Mouse (Mus musculus) left cerebral cortex, postnatal 25 days (tissue): ENCODE results near the gene Nlrp9c. TPM values are rescaled to one million over a fixed set of nuclear protein-coding genes. Genes with fewer than 3 reads are reported as not detected.
"Not testable (repeated sequence)": the region's sequence is repeated elsewhere in the genome, so short reads cannot be mapped to it uniquely, and the experiment has no call there.

ENCODE experiments used
- DNase-seq, 2 experiments: peaks; one replicate each; pipeline ENCODE4 v3.0.0; 2022; ENCODE audit warnings: low spot score in 2 of 2, mixed read lengths in 1 of 2
- intact Hi-C: fragments of 180-260 bp; cut with DNase I; formaldehyde crosslinking; loops from one replicate; pipeline ENCODE4 v1.15.1; 2025
- total RNA-seq, 2 experiments: library from RNA; stranded (reverse); gene quantifications; 2 replicates each; pipeline ENCODE4 v1.2.3; 2021

Gene Nlrp9c
- not detected for total RNA-seq

DNA sequence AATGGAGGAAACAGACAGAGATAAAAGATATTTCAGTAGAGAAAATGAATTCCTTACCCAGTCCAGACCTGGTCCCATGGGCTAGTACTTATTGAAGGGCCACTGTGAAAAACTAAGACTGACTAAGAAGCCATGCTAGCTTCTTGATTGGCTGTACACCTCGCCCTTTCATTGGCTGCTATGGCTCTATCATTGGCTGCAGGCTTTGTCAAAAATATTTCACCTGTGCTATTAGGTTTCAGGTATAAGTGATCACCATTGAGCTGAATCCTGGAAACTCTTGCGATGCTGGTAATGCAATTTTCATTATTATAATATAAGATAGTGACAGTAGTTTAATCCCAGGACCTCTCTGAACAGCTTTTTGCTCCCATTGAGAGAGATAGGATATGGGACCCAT lies at the start of gene Nlrp9c:
Gene Nlrp9c (minus strand): TSS at position 101 of the 400 bp plus-strand sequence.
- intact Hi-C loops, DNase-seq: not testable (repeated sequence)

DNA sequence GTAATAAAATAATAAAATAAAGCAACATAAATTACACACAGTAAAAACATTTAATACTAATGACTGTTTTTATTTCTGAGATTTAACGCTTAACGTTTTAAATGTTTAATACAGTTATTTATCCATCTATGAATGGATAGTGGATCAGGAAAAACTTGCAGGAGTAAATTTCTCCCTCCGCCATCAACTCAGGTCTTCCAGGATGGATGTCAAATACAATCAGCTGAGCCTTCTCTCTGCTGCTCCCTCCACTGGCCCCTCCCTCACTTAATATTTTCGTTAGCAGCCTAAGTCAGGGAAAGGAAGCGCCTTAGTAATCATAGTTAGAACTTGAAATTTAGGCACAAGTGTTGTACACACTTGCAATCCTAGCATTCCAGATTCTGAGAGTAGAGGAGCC lies 31.3 kb upstream of the Nlrp9c start, which contains the start of gene Nlrp4a:
Gene Nlrp4a (plus strand): TSS at position 301 of the 400 bp plus-strand sequence.
- DNase-seq, result no peak
- intact Hi-C loops, result no loop called here

DNA sequence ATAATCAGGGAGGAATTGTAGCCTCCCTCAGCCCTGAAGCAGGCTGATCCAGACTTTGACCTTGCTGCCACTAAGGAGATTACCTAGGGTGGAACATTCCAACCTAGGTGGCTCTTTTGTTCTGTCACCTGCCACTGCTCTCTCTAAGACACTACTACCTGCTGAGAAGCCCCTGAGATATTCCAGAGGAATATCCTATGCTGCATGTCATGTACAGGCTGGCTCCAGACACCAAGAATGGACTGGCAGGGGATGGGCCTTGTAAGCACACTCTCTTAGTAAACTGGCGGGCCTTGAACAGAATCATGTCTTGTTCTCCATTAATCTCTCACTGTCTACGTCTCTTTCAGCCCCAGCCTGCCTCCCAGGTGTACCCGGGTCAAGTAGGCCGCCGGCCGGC lies 11.7 kb downstream of the Nlrp9c start:
- intact Hi-C loops, DNase-seq: not testable (repeated sequence)

DNA sequence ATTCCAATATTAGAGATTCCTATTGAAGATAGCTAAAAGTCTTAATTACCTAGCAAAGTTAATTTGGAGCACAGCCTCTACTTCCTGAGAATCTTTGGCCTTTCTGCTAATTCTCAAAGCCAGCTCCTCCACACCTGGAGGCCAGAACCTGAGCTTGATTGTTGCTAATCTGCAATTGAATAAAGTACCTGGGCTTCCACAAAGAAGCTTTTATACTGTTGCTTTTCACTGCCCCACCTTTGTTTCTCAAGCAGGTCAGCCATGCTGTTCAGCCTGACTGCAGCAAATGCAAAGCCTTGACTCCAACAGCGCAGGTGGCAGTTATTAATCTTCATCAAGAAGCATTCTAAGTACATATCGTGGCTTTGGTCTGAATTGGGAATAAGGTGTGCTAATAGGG lies 12.4 kb downstream of the Nlrp9c start:
- intact Hi-C loops, DNase-seq: not testable (repeated sequence)

DNA sequence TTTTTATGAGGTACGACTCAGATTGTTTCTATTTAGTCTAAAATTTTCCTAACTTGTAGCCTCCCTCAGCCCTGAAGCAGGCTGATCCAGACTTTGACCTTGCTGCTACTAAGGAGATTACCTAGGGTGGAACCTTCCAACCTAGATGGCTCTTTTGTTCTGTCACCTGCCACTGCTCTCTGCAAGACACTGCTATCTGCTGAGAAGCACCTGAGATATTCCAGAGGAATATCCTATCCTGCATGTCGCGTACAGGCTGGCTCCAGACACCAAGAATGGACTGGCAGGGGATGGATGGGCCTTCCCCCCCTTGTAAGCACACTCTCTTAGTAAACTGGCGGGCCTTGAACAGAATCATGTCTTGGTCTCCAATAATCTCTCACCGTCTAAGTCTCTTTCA lies 16.8 kb downstream of the Nlrp9c start:
- intact Hi-C loops, DNase-seq: not testable (repeated sequence)

DNA sequence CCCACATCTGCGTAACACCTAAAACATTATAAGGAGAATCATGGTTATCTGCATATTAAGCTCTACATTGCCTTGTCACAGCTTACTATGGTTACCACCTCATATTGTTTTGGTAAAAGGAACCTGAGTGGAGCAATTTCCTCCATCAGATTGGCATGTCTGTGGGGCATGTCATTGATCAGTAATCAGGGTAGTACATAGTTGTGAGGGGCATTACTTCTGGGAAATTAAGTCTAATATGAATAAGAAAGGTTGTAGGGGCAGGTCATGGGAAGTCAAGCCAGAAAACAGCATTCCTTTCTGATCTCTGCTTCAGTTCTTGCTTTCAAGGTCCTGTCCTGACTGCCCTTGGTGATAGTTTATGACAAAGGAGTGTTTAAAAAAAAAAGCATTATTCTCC lies 22.7 kb downstream of the Nlrp9c start:
- intact Hi-C loops, result no loop called here
- no peak for DNase-seq

DNA sequence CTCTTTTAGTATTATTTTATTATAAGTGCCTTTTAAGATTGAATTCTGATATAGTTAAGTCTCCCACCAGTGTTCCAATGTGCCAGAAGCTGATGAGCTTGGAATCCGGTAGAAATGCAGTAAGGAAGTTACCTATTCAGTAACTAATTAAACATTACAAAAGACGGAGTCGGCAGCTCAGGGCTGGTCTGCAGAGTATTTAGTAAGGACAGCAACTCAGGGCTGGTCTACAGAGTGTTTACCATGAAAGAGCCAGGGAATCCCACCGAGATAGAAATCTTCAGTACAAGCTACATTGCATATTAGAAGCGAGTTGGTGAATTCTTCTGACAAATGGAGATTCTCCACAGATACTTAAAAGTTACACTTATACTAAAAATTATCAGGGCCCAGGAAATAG lies 30.3 kb downstream of the Nlrp9c start:
- intact Hi-C loops, DNase-seq: not testable (repeated sequence)

DNA sequence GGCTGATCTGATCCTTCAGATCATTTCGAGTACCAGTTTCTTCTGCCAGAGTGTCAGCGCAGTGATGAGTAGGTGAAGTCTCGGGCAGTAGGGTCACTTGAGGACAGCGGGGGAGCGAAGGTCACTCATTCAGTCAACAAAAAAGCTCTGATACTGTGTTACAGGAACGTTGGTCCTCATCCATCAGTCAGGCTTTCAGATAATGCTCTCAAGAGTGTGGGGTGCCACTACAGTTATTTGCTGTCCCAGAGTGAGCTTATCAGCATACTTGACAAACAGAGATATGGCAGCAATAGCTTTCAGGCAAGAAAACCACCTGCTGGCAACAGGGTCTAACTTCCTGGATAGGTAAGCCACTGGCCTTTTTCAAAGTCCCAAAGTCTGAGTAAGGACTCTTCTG lies 46.8 kb downstream of the Nlrp9c start:
- intact Hi-C loops, DNase-seq: not testable (repeated sequence)

DNA sequence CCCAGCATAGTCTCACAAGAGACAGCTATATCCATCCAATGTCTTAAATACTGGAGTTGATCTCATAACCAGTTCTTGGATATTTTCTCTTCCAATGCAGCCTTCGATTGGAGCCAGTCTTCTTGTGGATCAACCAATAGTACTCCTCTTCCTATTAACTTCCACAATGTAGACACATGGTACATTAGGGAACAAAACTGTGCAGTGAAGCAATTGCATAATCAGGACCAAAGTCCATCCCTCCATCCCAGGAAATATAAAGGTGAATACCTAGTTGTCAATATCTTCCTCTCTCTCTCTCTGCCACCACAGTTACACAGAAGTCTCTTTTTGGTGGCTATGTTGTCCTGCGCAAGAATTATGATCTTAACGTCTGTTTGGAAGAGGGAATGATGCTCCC lies 51.2 kb downstream of the Nlrp9c start:
- DNase-seq, intact Hi-C loops: not testable (repeated sequence)

DNA sequence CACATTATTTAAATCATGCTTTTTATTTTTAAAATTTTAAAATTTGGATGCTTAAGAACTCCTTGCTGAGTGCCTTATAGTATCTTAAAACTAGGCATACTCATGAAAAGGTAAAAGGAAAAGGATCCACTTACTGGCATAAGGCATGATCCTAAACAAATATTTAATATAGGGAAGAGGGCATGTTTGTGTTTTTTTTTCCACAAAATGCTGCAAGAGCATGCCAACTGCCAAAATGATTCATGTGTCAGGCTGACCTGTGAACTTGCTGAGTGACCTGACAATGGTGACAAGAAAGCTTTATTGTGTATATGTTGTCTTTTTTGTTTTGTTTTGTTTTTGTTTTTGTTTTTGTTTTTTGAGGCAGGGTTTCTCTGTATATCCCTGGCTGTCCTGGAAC lies 53.3 kb downstream of the Nlrp9c start:
- DNase-seq, intact Hi-C loops: not testable (repeated sequence)

DNA sequence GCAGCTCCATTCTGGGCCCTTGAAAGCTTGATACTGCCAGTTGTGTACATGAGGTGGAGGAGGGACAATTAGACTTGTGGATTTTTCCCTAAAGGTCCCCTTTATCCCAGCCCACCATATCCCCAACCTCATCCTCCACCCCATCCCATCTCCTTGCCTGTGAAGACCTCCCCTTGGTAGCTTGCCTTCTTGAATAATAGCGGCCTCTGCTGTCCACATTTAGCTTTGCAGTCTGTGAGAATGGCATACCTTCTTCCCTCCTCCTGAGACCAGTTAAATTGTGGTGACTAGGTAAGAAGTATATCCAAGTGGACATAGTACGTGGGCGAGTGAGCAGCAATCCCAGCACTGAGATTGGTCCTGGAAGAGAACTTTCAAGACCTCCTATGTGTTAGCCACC lies 83.1 kb downstream of the Nlrp9c start:
- DNase-seq, intact Hi-C loops: not testable (repeated sequence)

DNA sequence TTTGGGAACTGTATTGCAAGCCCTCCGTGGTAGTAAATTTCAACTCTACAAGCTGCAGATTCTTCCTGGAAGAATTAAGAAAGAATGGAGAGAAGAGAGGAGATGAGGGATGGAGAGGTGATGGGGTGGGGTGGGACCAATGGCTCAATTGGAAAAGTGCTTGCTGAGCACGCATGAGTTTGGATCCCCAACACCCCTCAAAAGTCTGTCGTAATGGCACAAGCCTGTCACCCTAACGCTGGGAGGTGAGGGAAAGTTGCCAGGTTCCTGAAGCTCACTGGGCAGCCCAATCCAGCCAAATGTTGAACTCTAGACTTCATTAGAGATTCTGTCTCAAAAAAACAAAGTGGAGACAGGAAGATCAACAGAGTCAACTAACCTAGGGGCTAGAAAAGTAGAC lies 87.7 kb downstream of the Nlrp9c start:
- DNase-seq, intact Hi-C loops: not testable (repeated sequence)

DNA sequence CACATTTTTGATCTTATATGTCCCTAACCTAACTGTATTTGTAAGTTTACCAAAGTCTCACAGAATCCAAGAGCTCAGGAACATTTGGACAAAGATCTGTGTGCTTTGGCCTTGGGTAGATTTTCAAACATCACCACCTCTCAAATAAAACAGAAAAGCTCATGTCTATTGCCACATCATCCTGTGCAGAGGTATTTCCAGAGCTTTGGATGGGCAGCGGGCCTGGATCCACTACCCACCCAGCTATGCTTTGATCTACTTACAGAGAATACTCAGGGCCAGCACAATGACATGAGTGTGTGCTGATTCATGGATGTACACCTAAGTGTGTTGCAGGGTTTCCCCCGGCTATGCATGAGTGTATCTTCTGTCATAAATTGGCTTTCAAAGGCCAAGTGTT lies 88.3 kb downstream of the Nlrp9c start:
- intact Hi-C loops, result not testable (repeated sequence)

DNA sequence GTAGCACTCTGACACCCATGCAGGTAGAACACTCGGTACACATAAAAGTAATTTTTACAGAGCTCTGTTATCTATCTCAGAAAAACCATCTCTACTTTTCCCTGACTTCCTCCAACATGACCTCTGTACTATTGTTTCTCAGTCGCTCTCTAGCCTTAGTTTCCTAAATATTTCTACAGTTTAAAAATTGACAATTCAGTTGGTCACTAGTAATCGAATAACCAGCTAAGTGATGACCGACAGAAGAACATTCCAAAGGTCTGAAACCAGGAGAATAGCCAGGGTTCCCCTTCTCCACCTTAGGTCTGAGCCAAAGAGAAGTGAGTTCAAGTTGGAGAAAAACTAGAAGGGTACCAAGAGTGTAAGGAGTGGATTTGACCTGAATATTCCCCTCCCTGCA lies 91.7 kb downstream of the Nlrp9c start:
- DNase-seq, intact Hi-C loops: not testable (repeated sequence)

More for the DNA sequence above, 88.3 kb downstream of the Nlrp9c start:
- not testable (repeated sequence) for DNase-seq

DNA sequence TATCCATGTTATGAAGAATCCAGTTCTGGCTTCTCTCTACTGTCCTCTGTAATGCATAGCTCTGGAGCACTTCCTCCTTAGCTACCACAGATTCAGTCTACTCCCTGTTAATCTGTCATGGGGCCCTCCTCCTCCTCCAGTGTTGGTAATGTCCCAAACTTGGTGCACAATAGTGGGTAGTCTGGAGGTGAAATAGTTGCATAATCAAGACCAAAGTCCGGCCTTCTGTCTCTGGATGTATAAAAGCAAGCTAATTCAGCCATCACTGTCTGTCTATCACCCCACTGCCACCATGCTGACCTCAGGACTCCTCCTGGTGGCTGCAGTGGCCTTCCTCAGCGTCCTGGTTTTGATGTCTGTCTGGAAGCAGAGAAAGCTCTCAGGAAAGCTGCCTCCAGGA lies 96.6 kb downstream of the Nlrp9c start, which contains the start of gene Cyp2a4:
Gene Cyp2a4 (plus strand): TSS at position 244 of the 400 bp plus-strand sequence.
- intact Hi-C loops, DNase-seq: not testable (repeated sequence)

DNA sequence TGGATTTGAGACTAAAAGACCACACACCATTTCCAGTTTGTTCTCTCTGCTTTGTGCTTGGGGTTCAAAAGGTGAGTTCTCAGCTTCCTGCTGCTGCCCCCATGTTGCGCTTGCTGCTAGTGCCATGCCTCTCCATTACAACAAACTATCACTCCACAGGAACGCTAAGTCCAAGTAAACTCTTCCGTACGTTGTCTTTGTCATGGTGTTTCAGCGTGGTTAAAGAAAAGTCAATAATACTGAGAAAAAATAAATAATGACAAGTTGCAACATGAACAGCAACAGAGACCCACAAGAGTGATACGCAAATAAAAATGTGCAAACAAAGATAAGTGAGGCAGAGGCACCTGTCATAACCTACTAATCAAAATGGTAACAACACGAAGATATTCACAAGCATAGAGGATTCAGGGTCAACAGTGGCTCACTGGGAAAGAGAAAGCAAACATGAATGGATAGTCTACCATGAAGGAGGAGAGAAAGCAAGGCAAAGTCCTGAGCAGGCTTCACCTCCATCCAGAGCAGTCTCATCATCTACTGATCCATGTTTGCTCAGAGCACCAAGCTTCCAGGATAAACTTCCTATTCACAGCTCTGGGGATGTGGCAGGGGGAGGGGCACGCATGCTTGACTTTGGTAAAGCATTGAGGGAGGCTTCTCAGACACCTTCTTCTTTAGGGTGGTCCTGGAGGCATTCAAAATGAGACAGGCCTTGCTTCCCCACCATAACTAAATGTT lies 99.9 kb downstream of the Nlrp9c start:
- intact Hi-C loops, DNase-seq: not testable (repeated sequence)

Other genes with a start within 250 kb of the Nlrp9c start
- not detected for gene Cyp2b9, start 230.3 kb downstream of the Nlrp9c start, total RNA-seq
- not detected for gene Vmn1r184, start 143.4 kb downstream of the Nlrp9c start, total RNA-seq
- not detected for gene Cyp2a4, start 96.5 kb downstream of the Nlrp9c start, total RNA-seq
- not detected for gene Nlrp4a, start 31.4 kb upstream of the Nlrp9c start, total RNA-seq
- not detected for gene Nlrp9a, start 131.3 kb upstream of the Nlrp9c start, total RNA-seq
- not detected for gene Vmn1r185, start 214.8 kb upstream of the Nlrp9c start, total RNA-seq